Mouse (Mus musculus) gastrocnemius, adult 2 months (tissue): Measurements from ENCODE around the gene Ndufb7. TPM values are rescaled to one million over a fixed set of nuclear protein-coding genes. Genes with fewer than 3 reads are reported as not detected.

Source experiments
- DNase-seq: peaks from one replicate; pipeline ENCODE4 v3.0.0; 2022
- H3K27ac ChIP-seq: fragments of 200-600 bp; 2 replicates; pipeline ENCODE4 v1.8.1; 2022; ENCODE audit warnings: mild to moderate bottlenecking
- H3K4me3 ChIP-seq: fragments of 200-600 bp; 2 replicates; pipeline ENCODE4 v1.8.1; 2022; ENCODE audit warnings: mild to moderate bottlenecking, moderate library complexity
- CTCF ChIP-seq: fragments of 200-600 bp; IDR thresholded peaks from 2 replicates; pipeline ENCODE4 v1.8.1; 2022; ENCODE audit warnings: antibody characterized with exemption, mild to moderate bottlenecking, moderate library complexity
- intact Hi-C: fragments of 180-260 bp; cut with DNase I; formaldehyde crosslinking; loops from one replicate; pipeline ENCODE4 v1.15.1; 2025
- total RNA-seq, 2 experiments: library from RNA; stranded (reverse); gene quantifications; 2 replicates each; pipeline ENCODE4 v1.2.3; 2021

The Ndufb7 gene
- total RNA-seq, 2 experiments from 2014 or later = 282 to 397 TPM

GRCm38 (mm10) chr8:83578131-83579055, 11.9 kb downstream of the Ndufb7 start:
- no peak for TF ChIP-seq CTCF
- H3K4me3 ChIP-seq = peak overlapping the region; percentile 77
- intact Hi-C loops = no loop called here
- no peak for DNase-seq
- H3K27ac ChIP-seq = peak overlapping the region; percentile 97

GRCm38 (mm10) chr8:83579676-83580075, 13.2 kb downstream of the Ndufb7 start:
- intact Hi-C loops = no loop called here
- Histone ChIP-seq H3K27ac (peak overlapping the region; percentile 97), H3K4me3 (peak overlapping the region; percentile 77)
- no peak for TF ChIP-seq CTCF
- DNase-seq = no peak

DNA sequence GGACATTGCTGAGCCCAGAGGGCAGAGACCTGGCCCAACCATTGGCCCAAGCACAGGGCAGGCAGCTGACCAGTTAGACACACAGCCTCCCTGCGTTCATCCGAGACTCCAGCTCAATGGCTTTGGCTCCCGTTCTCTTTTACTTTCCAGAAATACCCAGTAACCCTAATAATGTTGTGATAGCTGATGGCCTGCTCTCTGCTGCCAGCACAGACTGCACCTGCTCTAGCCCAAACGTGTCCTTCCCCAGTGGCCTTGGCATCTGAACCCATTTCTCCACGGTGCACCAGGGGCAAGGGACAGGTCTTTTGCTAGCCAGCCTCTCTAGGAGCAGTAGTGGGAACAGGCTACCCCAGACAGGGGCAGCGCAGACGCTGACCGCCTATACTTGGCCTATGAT, 14.4 kb downstream of the Ndufb7 start:
- peak overlapping the region; percentile 97 for H3K27ac ChIP-seq
- intact Hi-C loops = no loop called here
- DNase-seq = peak; percentile 83
- TF ChIP-seq CTCF = no peak
- H3K4me3 ChIP-seq = no peak overlapping the region

DNA sequence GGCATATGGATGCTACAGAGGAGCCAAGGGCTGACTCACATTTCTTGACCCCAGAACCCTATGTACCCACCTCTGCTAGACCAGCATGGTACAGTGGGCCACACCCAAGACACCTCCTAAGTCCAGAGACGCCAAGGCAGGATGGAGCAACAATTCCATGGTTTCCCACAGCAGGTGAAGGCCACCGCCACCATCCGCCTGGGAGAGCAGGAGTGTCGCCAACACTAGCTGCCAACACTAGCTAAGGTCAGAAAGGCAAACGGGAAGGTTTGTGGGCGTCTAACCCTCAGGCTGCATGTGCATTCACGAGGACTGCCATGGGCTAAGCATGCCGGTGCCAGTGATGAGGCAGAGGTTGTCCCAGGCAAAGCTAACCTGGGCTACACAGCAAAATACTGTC, 15.8 kb downstream of the Ndufb7 start:
- TF ChIP-seq CTCF = no peak
- intact Hi-C loops = no loop called here
- H3K27ac ChIP-seq = peak overlapping the region; percentile 97
- H3K4me3 ChIP-seq = peak overlapping the region; percentile 15; the same call in 1 of the 2 replicates
- DNase-seq = no peak

DNA sequence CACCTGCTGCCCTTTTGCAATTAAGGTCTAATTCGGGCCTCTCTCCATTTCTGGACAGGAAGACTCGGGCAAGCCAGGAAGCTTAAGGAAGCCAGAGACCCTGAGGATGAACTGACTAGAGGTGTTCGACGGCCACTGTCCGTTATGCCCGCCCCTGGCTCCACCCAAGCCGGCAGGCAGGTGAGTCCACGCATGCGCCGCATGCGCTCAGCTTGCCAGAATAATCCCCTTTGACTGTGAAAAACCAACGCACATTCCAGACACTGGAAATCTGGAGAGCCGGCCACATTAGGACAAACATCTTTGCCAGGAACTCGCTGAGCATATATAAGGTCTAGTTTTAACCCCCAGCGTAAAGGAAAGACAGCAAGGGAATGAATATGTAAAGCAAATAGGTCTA, 16.8 kb downstream of the Ndufb7 start:
- intact Hi-C loops = no loop called here
- Histone ChIP-seq H3K27ac (peak overlapping the region; percentile 54; the same call in 1 of the 2 replicates), H3K4me3 (no peak overlapping the region)
- no peak for TF ChIP-seq CTCF
- no peak for DNase-seq

DNA sequence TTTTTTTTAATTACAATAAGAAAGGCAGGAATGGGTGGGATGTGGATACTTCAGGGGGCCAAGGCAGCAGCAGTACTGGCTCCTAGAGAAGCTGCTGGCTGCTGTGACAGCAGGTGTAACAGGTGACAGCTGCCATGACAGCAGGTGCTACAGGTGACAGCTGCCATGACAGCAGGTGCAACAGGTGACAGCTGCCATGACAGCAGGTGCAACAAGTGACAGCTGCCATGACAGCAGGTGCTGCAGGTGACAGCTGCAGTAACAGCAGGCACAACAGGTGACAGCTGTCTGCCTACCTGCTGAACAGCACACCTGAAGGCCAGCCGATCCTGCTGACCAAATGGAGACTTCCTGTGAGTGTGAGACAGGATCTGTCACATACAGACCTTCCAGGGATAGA, 18.3 kb downstream of the Ndufb7 start:
- peak overlapping the region; percentile 21; the same call in 1 of the 2 replicates for H3K27ac ChIP-seq
- intact Hi-C loops = no loop called here
- no peak for TF ChIP-seq CTCF
- no peak for DNase-seq
- no peak overlapping the region for H3K4me3 ChIP-seq

DNA sequence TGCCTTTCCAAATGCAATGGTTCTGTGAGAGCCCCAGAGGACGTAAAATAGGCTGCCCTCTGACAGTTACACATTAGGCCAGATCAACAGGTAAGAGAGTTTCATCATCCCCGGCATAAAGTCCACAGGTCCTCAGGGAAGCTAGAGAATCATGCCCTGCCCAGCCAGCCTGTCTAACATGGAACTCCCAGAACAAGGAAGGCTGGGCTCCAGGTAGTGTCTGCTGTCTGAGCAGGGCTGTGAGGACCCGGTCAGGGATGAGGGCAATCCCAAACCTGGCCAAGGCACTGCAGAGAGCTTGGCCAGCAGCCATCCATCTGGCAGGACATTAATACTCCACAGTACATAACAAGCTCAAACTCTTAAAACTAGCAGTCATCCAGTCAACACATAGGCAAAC, 18.9 kb downstream of the Ndufb7 start:
- intact Hi-C loops = no loop called here
- peak overlapping the region; percentile 21; the same call in 1 of the 2 replicates for H3K27ac ChIP-seq
- TF ChIP-seq CTCF = no peak
- H3K4me3 ChIP-seq = no peak overlapping the region
- peak; percentile 67 for DNase-seq

DNA sequence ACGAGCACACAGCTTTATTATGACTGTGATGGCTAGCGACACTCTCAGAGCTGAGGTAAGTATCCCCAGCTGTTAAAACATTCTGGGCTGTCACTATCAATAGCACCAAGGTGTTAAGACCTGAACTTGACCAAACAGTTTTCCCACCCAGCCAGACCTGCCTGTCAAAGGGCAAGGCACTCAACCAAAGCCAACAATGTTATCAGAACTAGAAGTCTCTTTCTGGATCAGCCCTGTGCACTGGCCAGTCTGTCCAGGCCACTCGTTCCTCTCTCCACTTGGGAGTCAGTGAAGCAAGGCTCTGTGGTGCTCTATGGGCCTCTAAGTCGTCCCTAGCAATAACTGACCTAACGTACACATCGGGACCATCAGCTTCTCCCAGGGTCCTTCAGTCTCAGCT, 21.2 kb downstream of the Ndufb7 start:
- Histone ChIP-seq H3K4me3 (no peak overlapping the region), H3K27ac (no peak overlapping the region)
- DNase-seq = no peak
- intact Hi-C loops = no loop called here
- no peak for TF ChIP-seq CTCF

GRCm38 (mm10) chr8:83588886-83589285, 22.4 kb downstream of the Ndufb7 start:
- TF ChIP-seq CTCF = no peak
- no peak overlapping the region for H3K4me3 ChIP-seq
- intact Hi-C loops = no loop called here

GRCm38 (mm10) chr8:83590488-83591023, 24.1 kb downstream of the Ndufb7 start:
- peak; percentile 9 for DNase-seq
- peak; percentile 35; the same call in 1 of the 2 replicates for TF ChIP-seq CTCF
- Histone ChIP-seq H3K27ac (no peak overlapping the region), H3K4me3 (no peak overlapping the region)
- intact Hi-C loops = no loop called here

More at GRCm38 (mm10) chr8:83588886-83589285, 22.4 kb downstream of the Ndufb7 start:
- DNase-seq = no peak
- H3K27ac ChIP-seq = peak overlapping the region; percentile 20; the same call in 1 of the 2 replicates

DNA sequence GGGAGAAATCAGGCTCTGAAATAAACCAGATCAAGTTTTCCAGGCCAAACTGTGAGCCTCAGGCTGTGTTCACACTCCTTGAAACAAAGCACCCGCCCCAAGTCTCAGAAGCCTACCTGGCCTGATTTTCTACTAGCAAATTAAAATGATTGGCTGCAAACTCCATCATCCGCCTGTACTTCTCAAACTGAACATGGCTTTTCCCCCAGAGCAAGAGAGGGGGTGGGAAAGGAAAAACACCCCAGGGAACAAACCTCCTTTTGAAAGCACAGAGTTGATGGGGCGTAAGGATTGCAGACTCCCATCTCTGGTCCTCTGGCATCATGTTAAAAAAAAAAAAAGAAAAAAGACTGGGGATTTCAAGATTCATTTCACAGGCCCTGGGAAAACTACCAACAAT, 26.2 kb downstream of the Ndufb7 start:
- H3K4me3 ChIP-seq = peak overlapping the region; percentile 89
- no peak for DNase-seq
- 0 out of 2 replicates have a peak overlapping the region, but pooled peaks have one; percentile 20 for H3K27ac ChIP-seq
- intact Hi-C loops = no loop called here
- TF ChIP-seq CTCF = no peak

DNA sequence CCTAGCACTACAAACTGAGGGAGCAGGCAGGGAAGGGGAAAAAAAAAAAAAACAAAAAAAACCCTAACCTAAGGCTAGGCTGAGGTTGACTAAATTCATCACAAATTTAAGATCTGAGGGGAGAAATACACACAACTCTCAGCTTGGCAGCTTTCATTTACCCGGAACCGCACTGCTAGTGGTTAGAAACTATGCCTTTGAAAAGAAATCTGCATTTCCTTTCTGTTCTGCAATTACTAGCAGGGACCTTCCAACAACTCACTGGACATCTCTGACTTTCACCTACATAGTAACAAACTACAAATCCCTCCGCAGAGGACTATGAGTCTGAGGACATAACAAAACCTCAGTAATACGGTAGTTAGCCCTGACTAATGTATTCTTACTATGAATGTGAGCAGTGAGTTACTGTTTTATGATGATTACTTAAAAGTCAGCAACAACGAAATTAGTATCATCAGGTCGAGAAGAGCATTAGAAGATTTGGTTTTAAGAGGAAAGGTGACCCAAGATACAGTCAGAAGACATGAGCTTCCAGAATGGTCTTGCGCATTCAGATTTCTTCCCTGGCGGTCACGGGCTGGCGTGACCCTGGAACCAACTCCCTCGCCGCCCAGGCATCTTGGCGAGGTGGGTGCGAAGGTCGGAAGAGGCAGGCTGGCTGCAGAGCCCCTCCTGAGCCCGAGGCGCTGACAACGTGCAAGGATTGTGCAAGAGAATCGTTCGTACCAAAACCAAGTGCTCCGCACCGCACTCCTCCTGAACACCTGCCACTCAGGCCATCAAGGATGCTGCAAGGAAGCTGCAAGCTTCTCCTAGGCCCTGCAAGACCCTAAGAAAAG, 27.1 kb downstream of the Ndufb7 start:
- intact Hi-C loops = no loop called here
- peak overlapping the region; percentile 95 for H3K27ac ChIP-seq

More for the DNA sequence above, 27.1 kb downstream of the Ndufb7 start:
- peak overlapping the region; percentile 89 for H3K4me3 ChIP-seq
- no peak for TF ChIP-seq CTCF
- DNase-seq = no peak
